Mouse (Mus musculus) thymus, adult 2 months (tissue): ENCODE results near the gene Inka1.

ENCODE experiments used
- CTCF ChIP-seq: fragments of 200-500 bp; IDR thresholded peaks from 2 replicates; pipeline ENCODE4 v1.5.1; 2012; ENCODE audit warnings: mild to moderate bottlenecking, control low read depth, low read length, moderate library complexity, borderline replicate concordance; ENCODE audit not compliant: control insufficient read depth, poor library complexity, insufficient read depth; ENCODE audit errors: extremely low read depth
- POLR2A ChIP-seq: fragments of 200-500 bp; IDR thresholded peaks from 2 replicates; pipeline ENCODE4 v1.6.1; 2012; ENCODE audit warnings: mild to moderate bottlenecking, low read length, control low read depth, moderate library complexity; ENCODE audit not compliant: control insufficient read depth, poor library complexity, insufficient read depth; ENCODE audit errors: extremely low read depth

- TF ChIP-seq CTCF = no peak
- TF ChIP-seq POLR2A = no peak
These were observed 17.8 kb upstream of the Inka1 start for GRCm38 (mm10) chr9:108003531-108003890.
